Mouse (Mus musculus): ENCODE data around the gene Tpd52l2.

Tpd52l2 gene

GRCm38 (mm10) chr2:181532589-181532988, 35.6 kb downstream of the Tpd52l2 start:
- in situ Hi-C loops (cut with MboI, MseI), result no loop called here

- in situ Hi-C loops (cut with MboI, MseI), result no loop called here
These were observed 39.5 kb downstream of the Tpd52l2 start for GRCm38 (mm10) chr2:181536410-181536809.

- in situ Hi-C loops (cut with MboI, MseI), result no loop called here
These were observed 40.6 kb downstream of the Tpd52l2 start for GRCm38 (mm10) chr2:181537444-181538047.

GRCm38 (mm10) chr2:181541761-181542380, 44.9 kb downstream of the Tpd52l2 start:
- in situ Hi-C loops (cut with MboI, MseI), result no loop called here

- in situ Hi-C loops (cut with MboI, MseI), result no loop called here
These were observed 49.2 kb downstream of the Tpd52l2 start for GRCm38 (mm10) chr2:181546142-181546541.

GRCm38 (mm10) chr2:181548227-181548626, 51.3 kb downstream of the Tpd52l2 start:
- in situ Hi-C loops (cut with MboI, MseI), result no loop called here

- in situ Hi-C loops (cut with MboI, MseI), result no loop called here
These were observed 51.7 kb downstream of the Tpd52l2 start for GRCm38 (mm10) chr2:181548682-181549081.

- in situ Hi-C loops (cut with MboI, MseI), result no loop called here
These were observed 53.3 kb downstream of the Tpd52l2 start for GRCm38 (mm10) chr2:181550233-181550632.

- in situ Hi-C loops (cut with MboI, MseI), result no loop called here
These were observed 56.8 kb downstream of the Tpd52l2 start for GRCm38 (mm10) chr2:181553772-181554171.

- in situ Hi-C loops (cut with MboI, MseI), result no loop called here
These were observed 70.4 kb downstream of the Tpd52l2 start for GRCm38 (mm10) chr2:181567338-181567737.

All from T-helper 2 cell (primary cell).